Mouse (Mus musculus) lung, postnatal 0 days (tissue): ENCODE measurements at regions not wholly inside any gene's neighbourhood (a gene's known extent, or its start where the extent isn't known, plus 50 kb on each side); places are given as distances from the start of the nearest gene placed in this dataset.

Experiments used
- ATAC-seq: fragments of 200-750 bp; cut with Nextera tagmentation; 2 replicates; pipeline ENCODE4 v1.8.0; 2017; ENCODE audit warnings: moderate library complexity
- DNase-seq: peaks from one replicate; pipeline ENCODE4 v3.0.0-alpha.2; 2016; ENCODE audit warnings: low spot score
- H3K27ac ChIP-seq: fragments of 300-500 bp; sonication (generic); 2 replicates; pipeline ENCODE4 v1.5.1; 2014; ENCODE audit warnings: antibody characterized with exemption, mild to moderate bottlenecking, low read length, mixed read lengths
- H3K27me3 ChIP-seq: fragments of 300-500 bp; sonication (generic); replicated peaks from 2 replicates; pipeline ENCODE4 v1.6.1; 2014; ENCODE audit warnings: low read length, mixed read lengths; ENCODE audit not compliant: insufficient read depth
- H3K36me3 ChIP-seq: fragments of 300-500 bp; sonication (generic); 2 replicates; pipeline ENCODE4 v1.6.1; 2014; ENCODE audit warnings: low read length, mixed read lengths; ENCODE audit not compliant: insufficient read depth
- H3K4me1 ChIP-seq: fragments of 300-500 bp; sonication (generic); 2 replicates; pipeline ENCODE4 v1.6.1; 2014; ENCODE audit warnings: antibody characterized with exemption, low read depth, low read length, mixed read lengths; ENCODE audit not compliant: insufficient read depth
- H3K4me2 ChIP-seq: fragments of 300-500 bp; sonication (generic); replicated peaks from 2 replicates; pipeline ENCODE4 v1.6.1; 2014; ENCODE audit warnings: low read depth, mild to moderate bottlenecking, low read length, moderate library complexity, mixed read lengths
- H3K4me3 ChIP-seq: fragments of 300-500 bp; sonication (generic); 2 replicates; pipeline ENCODE4 v1.5.1; 2014; ENCODE audit warnings: low read depth, low read length
- H3K9ac ChIP-seq: fragments of 300-500 bp; sonication (generic); replicated peaks from 2 replicates; pipeline ENCODE4 v1.6.1; 2014; ENCODE audit warnings: low read depth, mild to moderate bottlenecking
- H3K9me3 ChIP-seq: fragments of 300-500 bp; sonication (generic); 2 replicates; pipeline ENCODE4 v1.6.1; 2016; ENCODE audit warnings: low read length, mixed read lengths
- CTCF ChIP-seq: IDR thresholded peaks from 2 replicates; pipeline ENCODE4 v1.5.1; 2016; ENCODE audit warnings: antibody characterized with exemption, mild to moderate bottlenecking
- EP300 ChIP-seq: IDR thresholded peaks from 2 replicates; pipeline ENCODE4 v1.6.1; 2016; ENCODE audit warnings: antibody characterized with exemption, mild to moderate bottlenecking, control low read depth
- WGBS: fragments of 180-500 bp; shearing (Covaris S2); extraction: QIAGEN DNeasy Blood & Tissue Kit; methylation state at CpG from one replicate; pipeline ENCODE4 v1.1.7; 2014; 5-methylcytosine and 5-hydroxymethylcytosine counted together

DNA sequence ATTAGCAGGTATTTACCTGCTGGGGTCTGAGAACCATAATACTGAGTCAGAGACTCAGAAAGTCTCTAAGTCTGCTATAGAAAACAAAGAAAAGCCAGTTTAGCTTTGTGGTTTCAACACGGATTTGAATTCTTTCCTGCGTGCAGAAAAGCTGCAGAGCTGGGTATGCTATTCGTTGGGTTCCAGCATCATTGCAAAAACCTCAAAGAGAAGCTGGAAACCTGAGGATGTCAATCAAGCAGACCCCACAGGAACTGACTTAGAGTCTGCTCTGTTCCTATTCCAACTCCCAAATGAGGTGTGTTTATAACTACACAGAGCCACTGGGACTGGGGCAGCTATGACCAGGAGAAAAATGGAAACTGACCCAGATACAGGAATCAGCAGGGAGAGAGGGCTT lies 183.5 kb downstream of the Dhx15 start:
- WGBS, result 82% methylated on average over 3 of the region's 3 CpGs
- Histone ChIP-seq H3K4me1 (no peaks in the 10 kb centered on the region), H3K36me3 (no peaks in the 10 kb centered on the region), H3K9me3 (no peaks in the 10 kb centered on the region), H3K27me3 (no peaks in the 10 kb centered on the region), H3K27ac (no peak overlapping the region), H3K4me3 (no peak overlapping the region), H3K9ac (no peak overlapping the region), H3K4me2 (no peak overlapping the region)
- no peak for DNase-seq
- no peak for ATAC-seq
- TF ChIP-seq EP300 (no peak), CTCF (no peak)

DNA sequence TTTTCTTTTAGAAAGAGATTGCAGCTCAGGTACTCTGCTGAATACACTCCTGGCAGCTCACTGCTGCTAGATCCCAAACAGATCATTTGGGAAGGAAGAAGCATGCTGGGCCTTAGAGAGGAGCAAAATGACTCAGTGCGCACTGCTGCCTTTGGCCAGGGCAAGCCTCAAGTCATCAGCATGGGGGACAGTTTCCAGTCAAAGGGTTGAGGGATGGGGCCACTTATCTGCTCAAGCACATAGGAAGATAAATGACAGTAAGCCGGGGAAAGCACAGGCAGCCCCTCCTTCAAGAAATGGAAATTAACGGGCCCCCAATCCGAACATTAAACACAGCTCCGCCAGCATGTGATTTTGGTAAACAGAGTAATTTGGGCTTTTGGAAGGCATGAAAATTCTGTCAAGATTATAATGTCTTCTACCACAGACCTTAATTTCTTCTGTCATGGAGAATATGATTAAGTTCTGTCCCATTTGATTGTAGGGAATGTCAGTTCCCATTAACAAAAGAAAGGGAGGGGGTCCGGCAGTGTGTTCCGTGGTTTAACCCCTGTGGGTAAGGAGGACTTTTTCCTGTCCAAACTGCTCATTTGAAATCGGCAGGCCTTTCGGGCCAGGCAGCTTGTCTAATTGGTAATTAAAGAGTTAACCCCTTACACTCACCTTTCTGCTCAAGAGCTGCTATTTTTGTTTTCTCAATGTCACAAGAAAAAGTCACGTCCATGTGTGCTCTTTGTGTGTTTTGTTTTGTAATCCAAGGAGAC lies 199.3 kb downstream of the Dhx15 start:
- no peak for DNase-seq

DNA sequence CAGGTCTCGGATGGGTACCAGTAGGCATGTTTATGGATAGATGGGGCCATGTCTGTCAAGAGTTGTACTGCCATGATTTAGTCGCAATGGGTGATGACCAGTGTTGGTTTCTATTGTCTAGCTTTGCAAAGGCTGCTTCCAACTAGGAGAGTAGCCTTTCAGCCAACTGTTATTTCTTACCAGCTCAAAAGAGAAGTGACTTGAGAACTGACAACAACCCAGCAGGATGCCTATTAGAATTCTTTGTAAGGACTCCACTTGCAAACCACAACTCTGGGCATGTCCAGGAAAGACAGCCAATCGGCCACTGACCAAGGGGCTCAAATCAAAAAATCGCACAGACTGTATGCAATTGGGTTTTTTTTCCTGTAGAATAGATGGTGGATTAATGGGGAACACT lies 200.9 kb downstream of the Dhx15 start:
- H3K27me3 ChIP-seq, result no peaks in the 10 kb centered on the region
- no peak overlapping the region for H3K4me2 ChIP-seq
- ATAC-seq (no peak), DNase-seq (no peak)
- no peak overlapping the region for H3K9ac ChIP-seq
- H3K9me3 ChIP-seq, result no peaks in the 10 kb centered on the region
- H3K27ac ChIP-seq, result no peak overlapping the region
- WGBS, result 87% methylated on average over 4 of the region's 4 CpGs
- no peaks in the 10 kb centered on the region for H3K36me3 ChIP-seq
- H3K4me3 ChIP-seq, result no peak overlapping the region
- no peaks in the 10 kb centered on the region for H3K4me1 ChIP-seq
- no peak for TF ChIP-seq EP300

More for the DNA sequence above, 199.3 kb downstream of the Dhx15 start:
- Histone ChIP-seq H3K9me3 (no peaks in the 10 kb centered on the region), H3K27me3 (no peaks in the 10 kb centered on the region), H3K4me2 (no peak overlapping the region), H3K27ac (no peak overlapping the region), H3K9ac (no peak overlapping the region), H3K4me3 (no peak overlapping the region), H3K4me1 (no peaks in the 10 kb centered on the region), H3K36me3 (no peaks in the 10 kb centered on the region)
- WGBS, result 20% methylated on average over 10 of the region's 10 CpGs
- TF ChIP-seq CTCF, result no peak
- no peak for TF ChIP-seq EP300
- ATAC-seq, result no peak

DNA sequence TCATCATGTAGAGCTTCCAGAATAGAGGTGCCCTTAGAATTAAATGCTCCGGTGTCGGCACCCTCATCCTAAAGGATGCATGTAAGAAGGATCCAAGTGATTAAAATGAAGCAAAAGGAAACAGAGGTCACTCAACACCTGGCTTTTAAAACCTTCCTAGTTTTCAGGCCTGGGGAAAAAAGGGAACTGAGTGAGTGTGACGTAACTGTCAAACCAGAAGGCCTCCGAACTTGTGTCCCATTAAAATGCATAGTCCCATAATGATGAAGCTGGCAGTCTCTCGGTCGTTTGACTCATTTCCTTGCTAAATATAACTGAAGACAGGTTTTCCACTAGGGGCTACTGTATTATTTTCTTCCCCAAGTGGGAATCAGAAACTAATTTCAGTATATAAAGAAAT lies 201.4 kb downstream of the Dhx15 start:
- DNase-seq, result no peak
- TF ChIP-seq EP300 (no peak), CTCF (no peak)
- H3K4me2 ChIP-seq, result no peak overlapping the region
- ATAC-seq, result no peak
- H3K27me3 ChIP-seq, result no peaks in the 10 kb centered on the region
- H3K9ac ChIP-seq, result no peak overlapping the region
- no peak overlapping the region for H3K27ac ChIP-seq
- no peaks in the 10 kb centered on the region for H3K9me3 ChIP-seq
- no peaks in the 10 kb centered on the region for H3K36me3 ChIP-seq
- no peak overlapping the region for H3K4me3 ChIP-seq
- 74% methylated on average over 6 of the region's 6 CpGs for WGBS
- no peaks in the 10 kb centered on the region for H3K4me1 ChIP-seq

DNA sequence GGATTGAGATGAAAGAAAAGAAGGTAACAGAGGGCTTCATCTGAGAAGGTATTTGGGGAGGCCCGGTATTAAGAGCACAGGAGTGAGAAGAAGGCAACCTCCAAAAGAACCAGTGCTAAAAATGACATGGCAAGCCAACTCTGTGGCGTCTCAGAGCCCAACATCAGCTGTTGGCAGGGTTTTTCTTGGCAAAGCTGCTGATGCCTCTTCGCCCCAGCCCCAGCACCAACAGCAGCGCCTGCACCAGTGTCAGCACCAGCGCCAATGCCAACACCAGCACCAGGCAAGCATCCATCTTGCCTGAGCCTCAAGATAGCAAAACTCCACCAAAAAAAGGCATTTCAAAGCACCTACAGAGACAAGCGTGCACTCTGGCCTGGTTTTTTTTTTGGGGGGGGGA lies 205.3 kb downstream of the Dhx15 start:
- Histone ChIP-seq H3K4me2 (no peak overlapping the region), H3K27ac (no peak overlapping the region), H3K4me1 (no peaks in the 10 kb centered on the region), H3K4me3 (no peak overlapping the region), H3K9ac (no peak overlapping the region), H3K27me3 (no peaks in the 10 kb centered on the region), H3K36me3 (no peaks in the 10 kb centered on the region), H3K9me3 (no peaks in the 10 kb centered on the region)
- WGBS, result 85% methylated on average over 6 of the region's 6 CpGs
- no peak for TF ChIP-seq EP300
- TF ChIP-seq CTCF, result no peak
- ATAC-seq, result no peak
- no peak for DNase-seq

DNA sequence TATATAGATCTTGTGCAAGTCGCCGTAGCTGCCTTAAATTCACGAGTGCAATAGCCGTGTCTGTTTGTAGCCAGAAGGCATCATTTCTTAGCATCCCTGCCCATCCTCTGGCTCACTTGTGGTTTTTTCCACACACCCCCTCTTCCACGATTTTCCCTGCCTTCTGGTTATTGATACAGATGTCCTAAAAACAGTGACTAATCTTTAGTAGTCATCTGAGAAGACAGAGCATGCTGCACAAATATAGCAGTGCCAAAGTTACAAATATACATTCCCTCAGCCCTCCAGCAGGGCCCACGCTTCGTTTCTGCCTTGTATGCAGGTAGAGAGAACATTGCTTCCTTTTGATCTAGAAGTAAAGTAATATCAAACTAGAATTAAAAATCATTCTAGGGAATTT lies 207.5 kb downstream of the Dhx15 start:
- DNase-seq, result no peak
- Histone ChIP-seq H3K4me3 (no peak overlapping the region), H3K4me2 (no peak overlapping the region), H3K27ac (no peak overlapping the region), H3K9me3 (no peaks in the 10 kb centered on the region), H3K4me1 (no peaks in the 10 kb centered on the region), H3K27me3 (no peaks in the 10 kb centered on the region), H3K36me3 (no peaks in the 10 kb centered on the region), H3K9ac (no peak overlapping the region)
- ATAC-seq, result no peak
- no peak for TF ChIP-seq EP300
- TF ChIP-seq CTCF, result no peak
- WGBS, result 88% methylated on average over 7 of the region's 7 CpGs

DNA sequence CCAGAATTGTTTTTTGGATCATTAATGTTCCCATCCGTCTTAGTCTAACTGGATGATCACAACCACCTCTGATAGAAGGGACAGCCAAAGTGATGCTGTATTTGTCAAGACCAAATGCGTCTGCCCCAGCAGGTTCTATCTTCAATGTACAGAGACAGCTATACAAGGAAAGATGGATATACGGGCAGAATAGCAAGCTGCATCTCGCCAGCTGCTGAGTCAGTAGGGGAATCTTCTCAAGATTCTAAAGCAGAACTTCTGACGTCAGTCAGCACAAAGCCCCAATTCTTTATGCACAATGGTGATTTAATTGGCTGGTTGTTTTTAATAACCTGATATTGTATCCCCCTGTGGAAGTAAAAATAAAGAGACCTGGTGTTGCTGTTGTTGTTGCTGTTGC lies 209.4 kb downstream of the Dhx15 start:
- TF ChIP-seq EP300, result no peak
- no peak for TF ChIP-seq CTCF
- Histone ChIP-seq H3K27ac (no peak overlapping the region), H3K9me3 (no peaks in the 10 kb centered on the region), H3K36me3 (no peaks in the 10 kb centered on the region), H3K27me3 (no peaks in the 10 kb centered on the region), H3K4me1 (no peaks in the 10 kb centered on the region), H3K4me3 (no peak overlapping the region), H3K9ac (no peak overlapping the region), H3K4me2 (no peak overlapping the region)
- ATAC-seq, result no peak
- 71% methylated on average over 5 of the region's 5 CpGs for WGBS
- no peak for DNase-seq
